Mouse (Mus musculus): ENCODE data around the gene Zbed3.

The Zbed3 gene

DNA sequence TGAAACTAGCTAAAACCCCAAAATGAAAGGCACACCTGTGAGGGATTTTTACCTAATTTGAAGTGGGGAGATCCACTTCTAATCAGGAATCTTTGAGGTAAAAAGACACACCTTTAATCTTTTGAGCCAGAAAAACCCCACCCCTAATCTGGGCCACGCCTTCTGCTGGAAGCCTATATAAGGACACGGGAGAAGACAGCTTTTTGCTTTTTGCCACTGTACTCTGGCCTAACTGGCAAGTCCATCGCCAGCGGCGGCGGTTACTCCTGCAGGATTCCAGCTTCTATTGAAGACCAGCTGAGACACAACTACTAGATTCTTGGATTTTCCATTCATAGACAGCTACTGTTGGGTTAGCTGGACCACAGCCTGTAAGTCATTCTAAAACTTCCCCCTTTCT lies at the start of gene Zbed3:
TSS of gene Zbed3 (plus strand) at position 213 of the 400 bp plus-strand sequence.
- DNase-seq, result no peak

DNA sequence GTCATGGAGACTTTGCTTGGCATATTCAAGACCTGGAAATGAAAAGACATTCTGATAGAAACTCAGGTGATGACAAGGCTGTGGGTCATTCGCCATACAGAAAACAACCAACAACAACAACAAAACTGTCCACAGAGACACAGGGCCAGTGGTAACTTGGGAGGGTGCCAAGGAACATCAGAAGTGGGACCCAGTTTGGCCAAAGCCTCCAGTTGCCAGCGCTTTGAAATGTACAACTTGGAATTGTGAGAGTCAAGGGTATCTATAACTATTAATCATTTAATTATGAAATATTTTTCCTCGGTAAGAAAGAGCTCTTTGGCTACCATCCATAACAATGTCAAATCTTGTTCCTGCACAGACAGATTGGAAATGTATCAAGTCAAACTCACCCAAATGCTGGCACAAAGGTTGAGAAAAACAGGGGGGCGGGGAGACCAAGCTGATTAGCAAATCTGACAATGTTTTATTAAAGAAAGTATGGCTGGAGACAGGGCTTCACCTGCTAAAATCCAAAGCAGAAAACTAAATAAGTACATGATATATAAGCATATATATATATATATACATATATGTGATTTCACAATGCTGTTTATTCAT lies 44.9 kb upstream of the Zbed3 start:
- DNase-seq, result peak; percentile 29

DNA sequence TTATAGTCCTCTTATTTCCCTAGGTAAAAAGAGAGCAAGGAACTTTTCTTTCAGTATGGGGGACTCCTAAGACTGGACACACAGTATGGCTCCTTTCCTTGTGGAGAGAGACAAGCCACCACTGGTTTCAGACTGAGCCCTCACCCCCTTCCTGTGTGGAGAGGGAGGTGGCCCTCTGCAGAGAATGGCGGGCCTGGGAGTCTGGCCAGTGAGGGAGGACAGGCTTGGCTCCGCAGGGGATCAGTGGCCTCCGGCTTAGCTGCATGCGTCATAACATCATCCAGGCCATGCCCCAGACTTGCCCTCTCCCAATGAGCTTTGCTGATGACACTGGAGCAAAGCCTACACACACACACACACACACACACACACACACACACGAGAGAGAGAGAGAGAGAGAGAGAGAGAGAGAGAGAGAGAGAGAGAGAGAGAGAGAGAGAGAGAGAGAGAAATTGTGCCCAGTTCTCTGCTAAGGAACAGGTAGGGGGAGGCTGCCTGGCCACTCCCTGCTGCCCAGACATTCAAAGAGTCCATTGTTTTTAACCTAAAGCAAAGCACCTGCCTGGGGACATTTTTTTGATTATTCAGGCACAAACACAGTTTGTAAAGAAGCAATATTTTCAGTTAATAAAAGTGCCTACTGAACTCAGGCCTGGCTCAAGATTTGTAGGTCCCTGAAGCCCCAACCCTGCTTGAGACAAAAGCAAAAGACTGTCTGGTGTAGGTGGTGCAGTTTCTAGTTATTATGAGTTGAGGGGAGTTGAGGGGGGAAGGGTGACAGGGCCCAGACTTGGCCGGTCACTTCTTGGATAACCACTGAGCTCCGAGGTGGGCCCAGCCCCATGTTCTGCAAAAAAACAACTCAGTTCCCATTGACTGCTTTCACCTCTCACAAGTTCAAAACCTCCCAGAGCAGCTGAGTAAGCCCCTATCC lies 41.4 kb upstream of the Zbed3 start:
- peak; percentile 93 for DNase-seq

DNA sequence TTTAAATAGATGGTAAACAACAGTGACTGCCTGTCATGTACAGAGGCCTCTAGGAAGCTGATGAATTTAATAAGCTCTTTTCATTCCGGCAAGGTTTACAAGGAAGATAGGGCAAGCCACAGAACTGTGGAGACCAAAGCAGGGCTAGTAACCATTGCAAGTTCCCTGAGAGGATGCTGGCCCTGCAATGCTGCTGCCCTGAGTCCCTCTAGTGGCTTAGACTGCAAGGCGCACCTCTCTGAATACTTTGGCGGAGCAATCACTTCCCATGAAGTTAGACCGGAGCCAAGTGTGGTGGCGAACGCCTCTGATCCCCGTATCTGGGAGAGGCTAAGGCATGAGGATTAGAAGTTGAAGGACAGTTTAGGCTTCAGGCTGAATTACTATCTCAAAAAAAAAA lies 36.4 kb upstream of the Zbed3 start:
- DNase-seq, result peak; percentile 90

DNA sequence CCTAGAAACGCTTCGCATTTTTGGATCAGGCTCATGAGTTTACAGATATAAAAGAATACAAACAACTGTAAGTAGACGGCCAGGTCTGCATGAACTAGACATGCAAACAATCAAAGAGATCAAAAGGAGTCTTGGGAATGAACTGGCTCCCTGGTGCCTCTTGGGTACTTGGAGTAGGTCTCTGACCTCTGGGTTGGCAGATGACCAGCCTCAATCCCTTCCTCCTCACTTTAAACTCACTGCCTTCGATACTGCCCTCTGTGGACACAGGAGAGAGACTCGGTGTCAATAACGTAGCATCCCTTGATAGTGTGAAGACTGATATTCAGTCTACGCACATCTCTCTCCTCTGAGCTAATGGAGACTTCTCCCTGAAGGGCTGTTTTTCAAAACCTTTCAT lies 35.4 kb upstream of the Zbed3 start:
- DNase-seq, result no peak

DNA sequence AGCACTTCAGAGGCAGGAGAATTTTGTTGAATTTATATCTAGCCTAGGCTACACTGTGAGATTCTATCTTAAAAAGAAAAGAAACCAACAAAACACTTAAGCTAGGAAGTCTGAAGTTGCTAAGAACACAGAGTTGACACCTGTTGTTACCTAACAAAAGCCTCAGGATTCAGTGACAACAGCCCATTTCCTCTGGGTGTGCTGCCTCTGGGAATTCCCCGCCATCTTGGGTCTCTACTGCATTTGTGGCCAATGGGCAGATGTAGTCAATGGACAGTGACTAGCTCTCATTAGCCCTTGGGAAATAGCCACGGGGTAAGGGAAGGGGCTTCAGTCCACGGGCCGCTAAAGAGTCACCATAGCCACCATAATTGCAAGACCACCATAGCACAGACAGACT lies 31.4 kb upstream of the Zbed3 start:
- DNase-seq, result no peak

DNA sequence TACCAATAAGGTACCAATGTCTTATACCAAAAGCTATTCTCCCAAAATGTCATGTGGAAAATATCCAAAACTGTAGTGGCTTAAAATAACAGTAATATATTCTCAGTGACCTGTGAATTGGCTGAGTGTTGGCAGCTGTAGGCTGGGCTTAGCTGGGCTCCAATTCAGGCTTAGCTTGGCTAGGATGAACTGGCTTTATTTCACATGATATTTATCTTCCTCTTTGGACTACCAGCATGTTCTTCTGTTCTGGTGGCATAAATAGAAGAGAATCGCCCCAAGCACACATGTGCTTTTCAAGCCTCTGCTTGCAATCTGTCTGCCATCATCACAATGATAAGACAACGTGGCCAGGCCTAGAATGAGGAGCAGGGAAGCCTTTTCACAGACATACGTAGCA lies 23.5 kb upstream of the Zbed3 start:
- DNase-seq, result no peak

DNA sequence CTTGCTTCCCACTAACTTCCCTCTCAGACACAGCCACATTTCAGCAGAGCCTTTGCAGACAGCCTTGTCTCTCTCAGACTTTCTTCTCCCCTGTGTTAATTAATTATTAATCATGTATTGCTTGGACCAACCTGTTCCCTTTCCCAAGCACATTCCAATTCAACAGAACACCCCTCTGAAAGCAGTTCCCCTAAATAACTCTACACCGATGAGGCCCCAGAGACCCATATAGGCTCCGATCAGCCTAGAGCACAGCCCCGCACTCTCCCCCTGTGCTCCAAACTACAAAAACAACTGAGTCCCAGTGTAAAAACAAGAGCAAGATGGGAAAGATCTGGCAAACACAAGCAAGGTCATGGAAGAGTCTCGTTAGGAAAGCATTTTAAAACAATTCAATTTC lies 16.8 kb upstream of the Zbed3 start:
- DNase-seq, result no peak

DNA sequence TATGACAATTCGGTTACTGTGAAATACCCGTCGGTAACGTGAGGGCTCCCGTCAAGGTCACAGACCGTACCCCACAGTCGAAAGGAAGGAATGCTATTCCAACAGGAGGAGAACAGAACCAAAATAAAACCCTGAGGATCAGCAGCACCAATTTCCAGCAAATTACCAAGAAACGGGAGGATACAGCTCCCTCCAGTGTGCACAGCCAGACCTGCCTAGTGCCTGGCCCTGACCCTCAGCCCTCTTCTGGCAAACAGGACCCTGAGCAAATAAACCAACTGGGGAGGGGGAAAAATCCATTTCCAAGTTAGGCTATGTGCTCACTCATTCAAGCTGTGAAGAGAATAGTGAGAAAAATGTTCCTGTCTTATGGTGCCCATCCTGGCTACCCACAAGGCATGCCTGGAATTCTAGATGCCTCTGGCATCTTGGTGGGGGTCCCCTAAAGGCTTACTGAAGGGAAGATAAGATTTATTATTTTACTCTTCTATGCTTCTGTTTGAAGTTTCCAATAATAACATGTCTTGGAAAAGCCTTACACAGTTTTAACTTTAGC lies 16.2 kb upstream of the Zbed3 start:
- DNase-seq, result no peak

DNA sequence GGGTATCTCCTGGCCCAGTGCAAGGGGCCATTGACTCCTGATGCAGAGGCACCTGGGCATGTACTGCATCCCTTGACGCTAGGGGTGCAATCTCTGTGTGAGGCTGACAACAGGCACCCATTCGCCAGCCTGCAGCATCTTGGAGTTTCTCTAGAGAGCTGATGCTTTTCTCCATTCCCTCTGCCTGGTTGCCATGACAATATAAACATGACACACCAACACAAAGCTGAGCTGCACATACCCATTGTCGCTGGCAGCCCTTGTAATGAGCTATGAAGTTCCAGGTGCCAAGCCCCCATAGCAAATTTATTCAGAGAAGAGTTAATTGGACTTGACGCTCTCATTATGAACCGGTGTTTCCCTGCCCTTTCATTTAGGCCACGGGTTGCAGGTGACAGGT lies 11.4 kb upstream of the Zbed3 start:
- DNase-seq, result no peak

DNA sequence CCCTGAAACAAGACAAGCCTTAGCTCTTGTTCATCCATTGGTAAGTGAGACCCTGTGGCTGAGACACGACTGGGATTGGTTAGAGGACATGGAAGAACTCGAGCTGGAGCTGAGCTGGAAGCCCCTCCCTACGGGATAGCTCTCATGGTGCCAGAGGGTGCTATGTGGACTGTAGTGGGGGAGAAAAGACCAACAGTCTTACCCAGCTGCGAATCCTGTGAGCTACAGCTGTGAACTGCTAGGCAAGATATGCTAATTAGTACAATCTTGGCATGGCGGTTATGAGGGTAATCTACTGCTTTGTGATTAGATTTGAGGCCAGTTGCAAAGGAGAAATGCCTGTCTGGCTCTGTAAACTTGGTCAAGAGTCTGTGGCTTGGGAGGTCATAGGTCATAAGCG lies 4.3 kb upstream of the Zbed3 start:
- no peak for DNase-seq

DNA sequence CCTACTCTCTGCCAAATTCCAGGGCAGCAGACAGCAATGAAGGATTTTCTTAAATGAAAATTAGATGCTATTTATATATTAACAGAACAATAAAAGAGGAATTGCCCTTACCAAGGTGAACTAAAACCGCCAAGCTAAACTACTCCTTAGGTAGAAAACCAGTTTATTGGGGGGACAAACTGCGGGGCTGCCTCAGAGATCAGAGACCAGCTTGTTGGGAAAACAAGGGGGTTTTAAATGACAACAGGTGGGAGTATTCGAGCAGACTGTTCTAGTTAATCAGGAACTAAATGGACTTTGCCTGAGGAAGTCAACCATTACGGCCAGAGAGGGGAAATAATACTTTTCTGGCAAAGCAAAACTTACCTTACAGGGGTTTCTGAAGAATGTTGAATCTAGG lies 3.0 kb upstream of the Zbed3 start:
- no peak for DNase-seq

DNA sequence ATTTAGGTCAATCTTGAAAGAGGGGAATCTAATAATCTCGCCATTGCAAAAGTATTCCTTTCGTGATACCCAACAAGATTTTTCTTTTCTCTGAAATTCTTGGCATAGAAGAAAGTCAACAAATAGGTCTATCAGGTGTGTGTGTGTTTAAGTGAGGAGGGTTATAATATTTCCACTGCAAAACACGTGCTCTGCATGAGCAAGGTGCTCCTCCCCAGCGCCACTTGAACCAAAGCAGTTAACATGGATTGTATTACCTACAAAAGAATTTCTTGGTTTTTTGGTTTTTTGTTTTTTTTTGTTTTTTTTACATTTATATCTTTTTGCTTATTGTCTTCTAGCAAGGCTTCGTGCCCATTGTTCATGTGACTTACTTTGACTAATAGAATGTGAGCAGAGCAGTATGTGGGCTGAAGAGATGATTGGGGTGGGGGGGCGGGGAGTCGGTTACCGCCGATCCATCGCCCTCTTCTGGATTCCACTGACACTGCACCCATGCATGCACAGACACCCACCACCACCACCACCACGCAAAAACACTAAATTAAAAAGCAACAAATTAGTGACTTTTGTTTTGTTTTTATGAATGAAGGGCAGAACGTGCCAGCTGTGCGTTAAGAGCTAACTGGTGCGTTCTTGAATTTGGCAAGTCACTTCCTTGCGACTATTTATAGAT lies 676 bp downstream of the Zbed3 start:
- DNase-seq, result peak; percentile 93

DNA sequence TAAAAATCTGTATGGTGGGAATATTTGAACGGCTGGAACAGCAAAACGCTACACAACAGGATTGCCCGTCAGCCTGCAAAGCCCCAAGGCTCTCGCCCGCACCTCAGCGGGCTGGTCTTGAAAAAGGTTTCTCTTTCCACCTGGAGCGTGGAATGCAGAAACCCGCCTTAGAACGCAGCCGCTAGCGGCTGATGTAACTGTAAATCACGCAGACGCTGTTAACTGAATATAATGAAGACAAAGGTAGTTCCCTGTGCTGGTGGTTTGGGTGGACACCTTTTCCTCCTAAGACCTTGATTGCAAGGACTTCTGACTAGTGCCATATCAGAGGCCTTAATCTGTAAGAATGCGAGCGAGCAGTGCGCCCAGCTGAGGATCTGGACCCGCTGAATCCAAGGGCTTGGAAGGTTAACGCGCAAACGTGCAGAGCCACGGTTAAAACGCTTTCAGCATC lies 1.2 kb downstream of the Zbed3 start:
- peak; percentile 85 for DNase-seq

DNA sequence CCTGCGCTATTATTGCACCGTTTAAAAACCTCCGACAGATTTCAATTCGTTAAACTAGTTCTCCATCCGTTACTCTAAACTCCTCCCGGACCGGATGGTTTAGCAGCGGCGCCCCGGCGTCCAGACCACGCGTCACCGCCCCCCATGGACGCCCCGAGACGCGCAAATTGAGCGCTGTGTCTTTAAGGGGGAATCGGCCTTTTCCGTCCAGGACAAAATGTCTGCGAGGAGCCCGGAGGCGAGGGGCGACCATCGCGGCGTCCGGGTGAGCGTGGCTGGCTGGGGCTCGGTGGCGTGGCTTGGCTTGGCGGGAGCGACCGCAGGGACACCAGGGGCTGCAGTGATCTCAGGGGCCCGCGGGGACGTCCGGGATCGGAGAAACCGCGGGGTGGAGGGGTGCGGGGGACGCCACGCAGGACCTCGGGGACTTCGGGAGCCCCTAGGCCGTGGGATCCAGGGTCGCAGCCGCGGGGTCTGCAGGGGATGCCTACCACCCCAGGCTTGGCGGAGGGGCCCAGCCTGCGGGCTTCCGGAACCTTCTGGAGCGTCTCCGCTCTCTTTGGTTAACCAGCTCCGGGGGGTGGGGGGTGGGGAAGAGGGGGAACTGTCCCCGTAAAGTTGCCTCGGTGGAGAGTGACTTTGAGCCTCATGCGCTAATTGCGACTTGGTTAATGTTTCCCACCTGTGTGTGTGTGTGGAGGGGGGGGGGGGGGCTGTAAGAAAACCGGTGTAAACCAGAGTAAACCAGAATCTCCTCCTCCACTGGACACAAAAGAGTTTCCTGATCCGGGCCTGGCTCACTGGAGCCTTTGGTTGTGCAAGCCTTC lies 1.9 kb downstream of the Zbed3 start:
- peak; percentile 97 for DNase-seq

DNA sequence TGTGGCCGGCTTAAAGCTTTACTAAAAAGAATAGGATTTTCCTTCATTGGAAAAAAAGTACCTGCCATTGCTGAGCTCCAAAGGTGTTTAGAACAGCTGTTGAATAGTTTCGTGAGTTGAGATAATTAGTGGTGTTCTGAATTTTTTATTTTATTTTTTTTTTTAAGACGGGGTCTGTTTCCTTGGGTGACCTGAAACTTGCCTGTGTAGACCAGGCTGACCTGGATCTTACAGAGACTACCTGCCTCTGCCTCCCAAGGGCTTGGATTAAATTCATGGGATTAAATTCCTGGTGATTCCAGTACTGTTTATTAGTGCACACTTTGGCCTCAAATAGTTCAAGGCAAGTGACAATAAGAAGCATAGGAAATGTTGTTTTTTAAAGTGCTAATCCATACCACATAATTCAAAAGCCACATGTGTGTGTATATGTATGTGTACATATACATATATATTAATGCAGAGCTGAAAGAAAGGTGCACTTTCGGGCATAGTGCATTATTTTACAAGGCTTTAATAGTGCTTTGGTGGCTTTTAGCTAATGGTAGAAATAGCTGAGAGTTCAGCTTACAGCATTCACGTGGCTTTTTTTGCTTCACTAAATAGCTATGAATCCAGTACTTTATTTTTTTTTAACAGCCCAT lies 2.6 kb downstream of the Zbed3 start:
- DNase-seq, result no peak

DNA sequence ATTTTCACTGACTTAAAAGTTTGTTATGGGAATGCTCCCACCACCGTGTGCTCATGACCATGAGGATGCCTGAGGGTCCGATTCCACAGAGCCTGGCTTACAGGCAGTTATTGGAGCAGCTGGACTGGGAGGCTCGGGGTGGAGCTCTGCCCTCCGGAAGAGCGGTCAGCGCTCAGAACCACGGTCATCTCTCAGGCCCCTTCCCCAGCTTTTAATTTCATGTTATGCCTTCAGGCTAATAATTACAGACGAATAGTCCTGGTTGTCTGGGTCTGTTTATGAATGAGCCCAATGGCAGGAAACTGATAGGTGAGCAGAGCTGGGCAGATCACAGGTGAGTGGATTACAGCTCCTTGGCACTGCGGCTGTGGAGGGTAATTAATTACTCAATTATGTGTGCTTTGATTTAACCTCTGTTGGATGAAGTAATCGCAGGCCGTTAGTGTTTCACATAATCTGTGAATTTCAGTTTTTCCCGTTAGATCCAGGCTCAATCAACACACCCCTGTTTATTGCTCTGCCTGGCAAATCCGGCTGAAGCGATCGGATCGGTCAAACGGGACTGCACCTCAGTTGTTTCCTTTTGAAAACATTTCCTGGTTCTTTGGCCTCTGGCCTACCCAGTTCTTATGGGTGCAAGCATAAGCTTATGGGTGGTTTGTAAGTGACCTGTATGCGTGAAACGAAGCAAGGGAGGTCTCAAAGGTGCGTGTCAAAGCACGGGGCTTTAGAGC lies 3.4 kb downstream of the Zbed3 start:
- peak; percentile 85 for DNase-seq

DNA sequence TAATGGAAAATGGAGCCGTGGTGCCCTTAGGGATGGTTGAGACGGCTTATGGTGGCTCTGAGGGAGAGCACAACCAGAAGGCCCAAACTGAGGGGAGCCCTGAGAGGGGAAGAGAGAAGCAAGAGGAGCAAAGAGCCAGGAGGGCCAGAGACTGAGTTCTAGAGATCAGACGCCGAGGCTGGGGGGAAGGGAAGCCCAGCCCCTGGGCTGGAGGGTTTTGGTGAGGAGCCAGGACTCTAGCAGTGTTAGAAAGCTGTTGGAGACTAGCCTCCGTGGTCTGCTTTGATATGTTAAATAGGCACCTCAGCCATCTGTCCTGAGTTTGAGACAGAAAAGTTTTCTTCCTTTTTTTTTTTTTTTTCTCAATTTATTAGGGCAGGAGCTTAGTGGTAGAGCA lies 3.9 kb downstream of the Zbed3 start:
- DNase-seq, result peak; percentile 84

DNA sequence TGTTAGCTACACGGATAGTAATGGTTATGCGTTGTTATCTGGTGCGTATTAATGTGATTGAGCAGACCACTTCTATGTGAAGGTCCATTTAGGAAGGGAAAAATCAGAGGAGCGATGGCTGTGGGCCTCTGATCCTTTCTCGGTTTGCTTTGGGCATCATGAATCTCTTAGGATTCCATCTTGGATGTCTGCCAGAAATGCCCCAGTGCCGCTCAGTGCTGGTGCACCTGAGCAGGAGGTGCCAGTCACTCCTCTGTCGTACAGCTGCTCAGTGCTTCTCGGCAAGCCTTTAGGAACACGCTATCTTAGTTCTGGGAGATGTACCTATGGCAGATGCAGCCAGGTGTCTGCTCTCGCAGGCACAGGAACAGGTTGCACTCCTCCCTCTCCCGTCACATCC lies 5.4 kb downstream of the Zbed3 start:
- no peak for DNase-seq

DNA sequence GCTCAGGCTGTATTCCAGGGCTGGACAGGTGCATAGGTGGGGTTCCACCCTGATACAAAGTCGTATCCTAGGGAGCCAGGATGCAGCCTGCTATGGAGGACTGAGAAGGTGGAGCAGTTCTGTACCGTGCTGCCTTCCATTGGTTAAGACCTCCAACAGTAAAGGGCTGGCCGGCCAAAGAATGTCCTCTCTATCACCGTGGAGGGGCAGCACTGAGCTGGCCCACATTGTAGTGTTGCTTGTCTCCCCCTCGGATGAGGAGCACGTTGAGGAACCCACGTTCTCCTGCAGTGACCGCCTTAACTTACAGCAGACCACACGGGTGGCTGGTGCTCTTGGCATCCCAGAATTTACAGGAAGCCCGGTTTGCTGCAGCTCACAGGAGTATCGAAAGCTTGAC lies 7.1 kb downstream of the Zbed3 start:
- no peak for DNase-seq
